Mouse (Mus musculus): Measurements from ENCODE around the gene Rtf2.

Gene Rtf2

DNA sequence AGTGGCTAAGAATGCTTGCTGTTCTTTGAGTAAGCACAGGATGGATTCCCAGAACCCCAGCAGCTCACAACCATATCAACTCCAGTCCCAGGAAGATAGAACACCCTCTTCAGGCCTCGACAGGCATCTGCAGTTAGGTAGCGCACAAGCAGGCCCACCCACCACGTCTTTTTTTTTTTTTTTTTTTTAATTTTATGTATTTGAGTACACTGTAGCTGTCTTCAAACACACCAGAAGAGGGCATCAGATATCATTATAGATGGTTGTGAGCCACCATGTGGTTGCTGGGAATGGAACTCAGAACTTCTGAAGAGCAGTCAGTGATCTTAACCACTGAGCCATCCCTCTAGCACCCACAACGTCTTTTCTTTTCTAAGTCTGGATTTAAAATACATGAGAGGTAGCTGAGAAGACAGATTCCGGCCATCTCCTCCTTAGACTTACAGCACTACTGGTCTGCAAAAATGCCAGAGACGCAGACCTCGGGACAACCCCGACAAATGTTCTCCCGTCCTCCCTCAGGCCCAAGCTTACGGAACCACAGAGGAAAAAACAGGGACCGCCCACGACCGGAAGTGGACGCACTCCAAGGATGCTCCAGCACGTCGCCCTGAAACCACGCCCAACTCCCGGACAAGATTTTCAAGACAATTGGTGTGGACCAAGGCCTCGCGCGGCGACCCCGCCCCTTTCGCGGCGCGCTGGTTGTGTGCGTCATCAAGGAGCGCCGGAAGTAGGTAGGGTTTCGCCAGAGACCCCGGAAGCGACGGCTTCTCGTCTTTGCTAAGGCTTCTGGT lies at the start of gene Rtf2:
Rtf2 (plus strand) TSS at position 714 of the 797 bp plus-strand sequence.
- DNase-seq = peak; percentile 100

DNA sequence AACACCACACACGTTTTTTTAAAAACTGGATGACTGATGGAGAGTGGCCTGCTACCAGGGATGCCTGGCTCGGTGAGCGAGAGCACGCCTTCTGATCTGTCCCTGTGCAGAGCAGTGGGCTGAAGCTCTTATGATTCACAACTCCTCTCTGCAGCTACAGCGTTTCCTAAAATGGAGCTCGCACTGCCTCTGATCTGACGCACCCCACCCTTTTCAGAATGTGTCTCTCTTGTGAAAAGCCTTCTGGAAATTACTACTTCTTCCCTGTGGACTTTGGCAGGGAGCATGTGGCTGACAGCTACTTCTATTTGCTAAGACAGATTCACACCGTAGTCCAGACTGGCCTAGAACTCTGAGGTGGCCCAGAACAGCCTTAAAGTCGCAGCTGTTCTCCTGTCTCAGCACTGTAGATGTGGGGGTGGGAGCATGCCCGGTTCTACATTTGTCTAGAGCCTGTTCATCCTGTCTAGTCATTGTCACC lies 48.3 kb upstream of the Rtf2 start:
- no peak for DNase-seq

DNA sequence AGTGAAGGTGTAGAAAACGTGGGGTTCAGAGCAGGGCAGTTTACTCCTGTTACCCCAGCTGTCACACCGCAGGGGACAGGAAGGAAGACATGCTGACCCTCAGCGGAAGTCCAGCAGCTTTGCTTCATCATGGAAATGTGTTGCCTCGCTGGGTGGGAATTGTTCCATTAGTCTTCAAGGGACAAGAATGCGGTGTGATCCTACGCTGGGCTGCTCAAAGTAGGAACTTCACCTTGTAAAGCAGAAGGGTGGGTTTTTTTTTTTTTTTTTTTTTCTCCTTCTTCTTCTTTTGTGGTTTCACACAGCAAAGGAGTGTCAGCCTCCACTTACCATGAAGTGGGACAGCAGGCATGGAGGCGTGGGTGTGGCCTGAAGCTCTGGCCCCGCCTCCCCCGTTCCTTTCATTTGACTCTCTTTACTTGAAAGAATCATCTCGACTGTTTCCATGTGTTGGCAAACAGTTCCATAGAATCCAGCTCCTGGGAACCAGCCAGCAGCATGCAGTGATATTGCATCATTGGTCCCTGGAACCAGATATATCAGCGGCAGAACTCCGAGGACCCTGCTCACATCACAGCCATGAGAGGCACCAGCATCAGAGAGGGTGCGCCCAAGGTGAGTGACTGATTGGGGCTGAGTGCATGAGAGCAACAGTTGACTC lies 46.8 kb upstream of the Rtf2 start, which contains the start of gene Cass4:
Cass4 (plus strand) TSS at position 404 of the 661 bp plus-strand sequence.
- DNase-seq = peak; percentile 26 to 46

DNA sequence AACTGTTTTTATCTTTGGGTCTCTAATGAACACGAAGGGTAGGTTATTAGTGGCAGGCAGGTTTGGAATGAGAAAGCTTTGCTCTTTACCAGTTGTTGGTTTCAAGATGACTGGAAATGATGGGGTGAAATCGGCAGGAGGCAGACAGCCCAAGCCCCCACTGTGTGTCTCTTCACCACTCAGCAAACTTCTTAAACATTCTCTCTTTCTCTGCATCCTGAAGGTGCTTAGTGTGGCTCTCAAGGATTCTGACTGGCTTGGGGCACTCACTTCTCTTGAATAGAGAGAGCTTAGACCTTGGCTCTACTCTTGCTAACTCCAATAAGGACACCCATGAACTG lies 46.3 kb upstream of the Rtf2 start:
- DNase-seq = no peak

DNA sequence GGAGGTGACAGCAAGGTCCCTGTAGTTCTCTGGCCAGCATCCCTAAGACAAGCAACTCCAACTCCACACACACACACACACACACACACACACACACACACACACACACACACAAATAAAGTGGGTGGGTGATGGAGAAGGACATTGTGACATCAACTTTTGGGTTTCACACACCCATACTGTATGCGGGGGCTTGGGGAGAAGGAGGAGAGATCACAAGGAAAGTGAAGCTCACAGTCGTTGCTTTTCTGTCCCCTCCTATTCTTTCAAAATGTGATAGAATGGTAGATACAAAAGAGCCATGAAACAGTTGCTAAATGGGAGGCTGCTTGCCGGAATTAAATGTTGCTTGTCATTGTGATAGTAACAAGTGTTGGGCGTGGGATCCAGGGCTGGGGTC lies 45.7 kb upstream of the Rtf2 start:
- DNase-seq = no peak

DNA sequence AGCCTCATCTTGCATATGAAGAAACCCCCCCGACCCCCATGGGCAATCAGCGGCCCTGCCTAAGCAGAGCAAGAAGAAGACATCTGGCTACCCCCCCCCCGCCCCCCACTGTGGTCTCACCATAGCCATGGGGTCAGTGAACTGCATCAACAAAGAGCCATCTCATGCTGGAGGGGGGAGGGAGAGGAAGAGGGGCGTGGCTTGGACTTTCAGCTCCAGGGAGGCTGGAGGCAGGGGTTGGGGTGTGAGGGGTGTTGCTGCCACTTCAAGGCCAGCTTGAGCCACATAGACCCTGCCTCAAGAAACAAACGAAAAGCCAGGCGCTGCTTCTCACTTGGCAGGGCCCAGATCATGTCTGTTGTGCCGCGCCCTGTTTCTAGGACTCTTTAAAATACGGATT lies 44.4 kb upstream of the Rtf2 start:
- DNase-seq = no peak

DNA sequence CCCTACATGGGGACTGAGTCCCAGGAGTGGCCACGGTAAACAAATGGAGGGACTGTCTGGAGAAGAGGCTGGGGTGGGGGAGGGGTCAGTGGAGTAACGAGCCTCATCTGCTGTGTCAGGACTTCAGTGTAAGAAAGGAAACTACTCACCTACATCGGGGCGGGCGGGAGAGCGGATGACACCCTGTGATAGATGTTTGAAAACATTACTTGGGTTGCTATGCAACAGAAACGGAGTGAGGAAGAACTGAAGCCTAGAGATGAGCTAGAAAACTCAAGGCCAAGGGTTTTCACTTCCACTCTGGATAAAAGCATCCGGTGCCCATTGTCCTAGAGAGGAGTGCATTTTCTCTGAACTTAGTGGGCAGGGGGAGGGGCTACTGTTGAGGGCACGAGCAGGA lies 40.5 kb upstream of the Rtf2 start:
- no peak for DNase-seq

DNA sequence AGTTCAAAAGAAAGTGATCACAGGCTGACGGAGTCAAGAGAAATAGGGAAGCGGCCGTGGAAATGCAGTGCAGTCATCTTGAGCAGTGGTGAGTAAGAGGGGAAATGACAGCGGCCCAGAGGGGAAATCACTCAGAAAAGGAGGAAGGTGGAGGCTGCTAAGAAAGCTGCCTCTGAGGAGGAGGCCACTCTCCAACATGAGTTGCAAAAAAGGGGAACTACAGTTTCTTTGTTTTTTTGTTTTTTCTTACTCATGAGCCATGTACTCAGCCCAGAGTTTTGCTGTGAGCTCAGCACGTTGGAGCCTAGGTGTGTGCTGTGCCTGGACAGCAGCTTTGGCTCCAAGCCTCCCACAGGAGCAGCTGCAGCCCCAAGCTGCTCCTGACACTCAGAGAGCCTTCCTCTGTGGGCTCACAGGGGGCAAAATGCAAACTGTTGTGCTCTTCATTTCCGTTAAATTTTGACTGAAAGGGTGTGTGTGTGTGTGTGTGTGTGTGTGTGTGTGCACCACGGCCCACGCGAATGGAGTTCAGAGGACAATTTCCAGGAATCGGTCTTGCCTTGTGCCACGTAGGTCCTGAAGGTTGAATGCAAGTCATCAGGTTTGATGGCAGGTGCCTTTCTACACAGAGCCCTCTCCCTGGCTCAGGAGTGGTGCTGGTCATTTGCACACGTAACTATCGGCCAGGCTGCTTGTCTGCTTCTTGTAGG lies 39.1 kb upstream of the Rtf2 start:
- no peak for DNase-seq

DNA sequence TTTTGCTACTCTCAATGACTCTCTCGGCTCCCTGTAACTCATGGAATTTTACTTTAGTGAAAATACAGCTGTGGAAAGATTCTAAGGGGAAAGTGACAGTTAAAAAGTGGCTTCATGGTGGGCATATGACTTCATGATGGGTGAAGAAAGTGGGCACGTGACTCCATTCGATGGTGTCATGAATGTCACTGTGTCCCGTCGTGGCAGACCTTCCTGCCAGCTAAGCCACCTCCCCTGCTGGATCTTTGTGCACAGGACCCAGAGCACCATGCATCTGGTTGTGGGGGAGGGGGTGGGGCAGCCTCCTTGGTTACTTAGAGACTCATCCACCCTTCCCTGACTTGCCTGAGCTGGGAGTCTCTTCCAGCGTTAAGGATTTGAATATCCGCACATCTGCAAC lies 36.1 kb upstream of the Rtf2 start:
- no peak for DNase-seq

DNA sequence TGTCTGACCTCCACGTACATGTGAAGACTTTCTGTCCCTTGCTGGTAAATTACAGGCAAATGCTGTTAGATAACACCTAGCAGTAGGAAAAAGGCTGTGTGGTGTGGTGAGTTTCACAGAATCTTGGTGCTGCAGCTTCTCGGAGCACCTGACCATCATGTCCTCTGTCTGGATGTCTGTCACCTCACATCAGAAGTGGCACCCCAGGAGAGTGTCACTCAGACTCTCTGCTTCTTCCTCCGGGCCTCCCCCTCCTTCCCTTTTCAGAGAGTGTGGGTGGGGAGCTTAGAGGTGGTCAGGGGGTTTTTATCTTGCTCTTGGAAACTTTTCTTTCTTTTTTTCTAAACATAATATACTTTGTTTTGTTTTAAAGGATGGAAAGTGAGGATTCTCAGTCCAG lies 35.3 kb upstream of the Rtf2 start:
- DNase-seq = no peak

DNA sequence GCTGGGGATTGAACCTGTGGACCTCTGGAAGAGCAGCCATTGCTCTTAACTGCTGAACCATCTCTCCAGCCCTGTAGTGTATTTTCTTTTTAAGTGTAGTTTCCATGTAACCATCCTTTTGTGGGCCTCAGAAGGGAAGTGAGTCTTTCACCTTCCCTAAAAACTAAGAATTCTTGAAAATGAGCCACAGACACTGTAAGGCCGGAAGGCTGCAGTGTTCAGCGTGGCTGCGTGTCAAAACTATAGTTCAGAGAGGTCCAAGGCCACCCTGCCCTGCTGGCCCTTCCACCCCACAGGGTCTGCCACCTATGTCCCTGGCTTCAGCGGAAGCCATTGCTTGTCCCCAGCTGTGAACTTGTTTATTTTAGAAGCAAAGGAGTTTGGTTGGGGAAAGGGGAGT lies 34.2 kb upstream of the Rtf2 start:
- DNase-seq = no peak

DNA sequence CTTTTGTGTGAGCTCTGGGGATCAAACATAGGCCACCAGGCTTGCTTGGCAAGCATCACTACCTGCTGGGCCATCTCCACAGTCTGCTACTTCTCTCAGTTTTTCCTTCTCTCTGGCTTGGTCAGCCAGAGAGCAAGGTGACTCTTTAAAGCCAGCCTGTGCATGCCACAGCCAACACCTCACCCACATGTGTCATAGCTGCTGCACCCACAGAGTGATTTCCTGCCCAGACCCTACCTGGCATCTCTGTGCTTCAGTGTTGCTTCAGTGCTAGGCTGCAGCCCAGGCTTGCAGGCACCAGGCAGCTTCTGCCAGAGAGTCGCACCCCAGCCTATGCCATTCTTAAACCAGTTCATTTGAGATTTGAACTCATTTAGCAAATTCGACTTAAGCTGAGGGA lies 32.9 kb upstream of the Rtf2 start:
- DNase-seq = no peak

DNA sequence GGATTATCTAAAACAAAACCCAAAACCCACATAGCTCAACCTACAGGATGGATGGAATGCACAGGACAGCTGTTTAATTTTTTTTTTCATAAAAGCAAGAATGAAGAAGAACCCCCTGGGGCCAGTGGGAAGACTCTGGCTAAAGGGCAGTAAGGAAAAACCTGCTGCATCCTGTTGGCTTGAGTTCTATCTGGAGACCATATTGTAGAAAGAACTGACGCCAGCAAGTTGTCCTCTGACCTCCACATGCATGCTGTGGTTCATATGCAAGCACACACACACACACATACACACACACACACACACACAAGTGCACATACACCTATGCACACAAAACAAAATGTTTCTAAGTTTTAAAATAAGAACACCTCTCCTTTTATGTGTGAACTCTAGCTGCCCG lies 29.7 kb upstream of the Rtf2 start:
- DNase-seq = no peak

DNA sequence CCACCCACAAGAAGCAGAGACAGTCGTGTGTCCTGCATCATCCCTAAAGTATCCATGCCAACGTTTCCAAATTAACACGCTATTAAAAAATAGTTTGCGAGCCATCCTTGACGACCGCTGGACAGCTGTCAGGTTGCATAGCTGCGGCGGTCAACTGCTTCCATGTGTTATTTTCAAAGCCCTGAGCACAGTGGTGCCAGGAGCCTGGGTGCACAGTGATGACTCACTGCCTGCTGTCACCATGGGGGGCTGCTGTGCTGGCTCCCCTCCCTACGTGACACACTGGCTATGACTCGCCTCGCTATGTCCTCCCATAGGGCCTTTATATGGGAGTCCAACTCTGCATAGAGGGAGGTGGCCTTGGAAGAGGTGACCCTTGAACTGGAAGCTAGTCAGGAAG lies 29.3 kb upstream of the Rtf2 start:
- peak; percentile 20 to 31 for DNase-seq

DNA sequence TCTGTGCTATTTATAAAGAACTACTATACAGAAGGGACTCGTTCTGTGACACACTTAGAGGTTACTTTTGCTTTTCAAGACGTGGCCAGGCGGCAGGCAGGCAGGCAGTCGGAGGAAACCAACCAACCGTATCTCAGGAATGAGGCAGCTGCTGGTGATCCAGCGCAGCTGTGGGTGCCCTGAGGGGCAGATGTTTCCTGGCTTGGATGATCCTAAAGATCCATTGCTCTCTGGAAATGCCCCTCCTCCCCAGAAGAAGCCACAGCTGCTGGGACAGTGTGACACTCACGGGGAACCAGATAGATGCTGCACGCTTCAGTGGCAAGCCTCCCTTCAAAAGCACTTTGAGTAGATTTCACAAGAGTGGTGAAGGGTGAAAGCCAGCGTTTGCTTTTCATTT lies 27.9 kb upstream of the Rtf2 start:
- DNase-seq = no peak

DNA sequence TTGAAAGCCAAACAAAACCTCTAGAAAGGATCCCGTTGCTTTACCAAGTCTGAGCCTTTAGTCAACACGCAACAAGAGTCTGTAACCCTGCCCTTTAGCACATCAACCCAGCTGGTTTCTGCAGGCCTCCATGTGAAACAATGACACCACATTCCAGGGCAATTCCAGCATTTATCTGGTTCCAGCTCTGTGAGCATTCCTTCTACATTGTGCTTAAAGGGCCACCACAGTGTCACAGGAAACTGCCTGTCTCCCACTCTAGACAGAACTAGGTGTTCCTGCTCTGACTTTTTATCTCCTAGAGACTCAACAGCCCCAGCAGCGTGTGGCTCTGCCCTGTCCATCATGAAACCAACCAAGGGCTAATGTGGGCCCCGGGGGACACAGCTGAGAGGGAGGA lies 27.1 kb upstream of the Rtf2 start:
- DNase-seq = no peak

DNA sequence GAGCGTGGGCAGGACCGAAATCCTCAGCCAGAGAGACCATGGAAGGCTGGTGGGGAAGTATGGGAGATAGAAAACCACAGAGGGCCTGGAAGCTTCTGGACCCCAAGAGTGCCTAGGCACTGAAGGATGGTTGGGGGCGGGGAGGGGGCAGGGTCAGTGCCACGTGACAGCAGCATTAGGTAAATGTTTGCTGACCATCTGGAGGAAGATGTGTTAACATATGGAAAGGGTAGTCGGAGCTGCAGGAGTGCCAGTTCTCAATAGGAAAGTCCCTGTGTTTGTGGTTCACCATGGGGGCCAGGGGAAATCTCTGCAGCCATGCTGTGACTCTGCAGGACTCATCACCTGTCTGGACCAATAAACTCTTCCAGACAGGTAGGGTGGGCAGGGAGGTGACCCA lies 26.5 kb upstream of the Rtf2 start:
- DNase-seq = no peak

DNA sequence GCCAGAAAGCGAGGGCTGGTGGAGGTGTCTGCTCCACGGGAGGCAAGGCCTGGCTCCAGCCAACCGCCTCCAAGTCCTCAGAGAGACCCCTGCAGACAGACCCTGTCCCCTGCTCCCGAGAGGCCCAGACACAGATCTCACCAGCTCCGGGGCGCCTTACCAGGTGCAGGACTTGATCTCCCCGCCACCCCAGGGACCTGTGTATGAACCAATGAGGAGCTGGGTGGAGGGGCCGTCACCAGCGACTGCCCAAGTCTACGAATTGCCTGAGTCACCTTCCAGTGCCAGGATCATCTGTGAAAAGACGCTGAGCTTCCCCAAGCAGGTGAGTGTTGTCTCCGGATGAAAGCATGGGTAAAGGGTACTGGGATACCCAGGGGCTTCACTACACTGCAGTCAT lies 24.1 kb upstream of the Rtf2 start:
- DNase-seq = no peak

DNA sequence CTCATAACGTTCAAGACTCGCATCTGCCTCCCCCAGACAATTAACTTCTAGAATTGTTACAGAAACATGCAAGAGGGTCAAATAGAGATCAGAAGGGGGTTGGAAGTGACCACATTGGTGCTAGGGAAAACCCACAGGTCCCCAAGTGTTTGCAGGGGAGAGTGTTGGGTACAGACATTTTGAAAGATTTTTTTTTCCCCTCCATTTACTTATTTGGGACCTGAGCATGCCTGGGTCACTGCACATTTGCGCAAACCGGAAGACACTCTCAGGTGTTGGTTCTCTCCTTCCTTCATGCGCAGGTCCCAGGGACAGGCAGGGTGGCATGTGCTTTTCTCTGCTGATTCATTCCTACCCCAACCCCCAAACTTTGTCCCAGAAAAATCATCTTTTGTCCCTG lies 23.5 kb upstream of the Rtf2 start:
- DNase-seq = no peak

DNA sequence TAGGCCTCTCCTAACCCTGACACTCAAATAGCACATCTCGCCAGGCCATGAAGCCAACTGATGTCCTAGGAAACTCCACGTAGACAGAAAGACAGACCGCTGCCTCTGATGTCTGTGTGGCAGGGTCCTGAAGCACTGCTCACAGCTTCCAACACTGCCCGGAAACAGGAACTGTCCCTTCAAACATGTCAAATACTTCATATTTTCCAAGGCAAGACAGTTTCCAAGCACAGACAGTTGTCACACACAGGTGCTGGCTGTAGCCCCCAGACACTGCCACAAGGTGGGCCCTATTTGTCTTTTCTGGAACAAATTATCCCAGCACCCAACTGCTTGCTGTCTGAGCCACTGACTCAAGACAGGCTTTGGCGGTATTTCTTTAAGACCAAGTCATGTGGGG lies 22.1 kb upstream of the Rtf2 start:
- DNase-seq = no peak

DNA sequence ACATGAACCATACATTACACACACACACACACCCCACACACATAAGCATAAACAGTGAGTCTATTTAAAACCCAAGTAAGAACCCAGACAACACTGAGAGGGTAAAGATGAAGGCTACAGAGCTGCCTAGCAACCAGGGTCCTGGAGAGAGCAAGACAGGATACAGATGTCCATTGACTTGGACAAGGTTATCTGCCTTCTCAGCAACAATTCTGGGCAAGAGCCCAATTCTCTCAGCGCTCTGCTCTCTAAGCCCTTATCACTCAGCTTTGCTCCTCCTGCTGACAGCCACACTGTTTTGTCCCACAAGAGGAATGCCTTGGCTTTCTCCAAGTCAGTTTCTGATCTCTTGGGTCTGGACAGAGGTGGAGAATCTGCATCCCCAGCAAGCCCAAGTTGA lies 9.7 kb upstream of the Rtf2 start:
- no peak for DNase-seq

DNA sequence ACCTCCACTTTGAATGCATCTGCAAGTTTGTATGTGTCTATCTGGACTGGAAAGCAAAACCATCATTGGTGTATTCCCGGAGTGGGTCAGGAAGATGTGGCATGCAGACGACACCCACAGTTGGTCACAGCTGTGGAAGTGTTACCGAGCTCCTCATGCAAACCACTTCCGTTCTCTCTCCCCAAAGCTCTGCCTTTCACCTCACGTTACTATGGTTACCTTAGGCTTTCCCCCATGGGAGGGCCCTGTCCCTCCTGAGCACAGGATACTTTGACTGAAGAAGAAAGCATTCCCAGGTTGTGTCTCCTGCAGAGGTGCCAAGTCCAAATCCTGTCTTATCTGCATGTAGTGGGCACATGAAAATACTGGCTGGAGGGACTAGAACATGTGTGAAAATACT lies 6.6 kb upstream of the Rtf2 start:
- no peak for DNase-seq

DNA sequence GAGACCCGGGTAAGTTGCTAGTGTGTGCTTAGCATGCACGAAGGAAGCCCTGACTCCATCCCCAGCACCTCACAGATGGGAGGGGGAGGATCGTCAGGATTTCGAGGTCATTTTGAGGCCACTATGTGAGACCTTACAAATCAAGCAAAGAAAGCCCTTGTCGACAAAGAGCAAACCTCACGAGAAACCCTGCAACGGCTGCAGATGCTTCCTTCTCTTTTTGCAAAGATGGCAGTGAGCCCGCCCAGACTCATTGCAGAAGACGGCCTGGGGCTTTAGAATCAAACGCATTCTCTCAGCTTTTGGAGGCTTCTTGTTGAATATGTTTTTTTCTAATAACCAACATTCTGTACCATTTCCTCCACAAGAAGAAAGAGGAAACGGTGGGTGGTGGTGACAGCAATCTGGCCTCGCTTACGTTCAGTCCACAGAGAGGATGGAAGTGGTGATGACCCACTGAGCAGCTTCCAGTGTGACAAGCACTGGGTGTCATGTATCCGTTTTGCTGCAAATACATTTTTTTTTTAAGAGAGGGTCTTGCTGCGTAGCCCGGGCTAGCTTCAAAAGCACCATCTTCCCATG lies 2.9 kb upstream of the Rtf2 start:
- no peak for DNase-seq

DNA sequence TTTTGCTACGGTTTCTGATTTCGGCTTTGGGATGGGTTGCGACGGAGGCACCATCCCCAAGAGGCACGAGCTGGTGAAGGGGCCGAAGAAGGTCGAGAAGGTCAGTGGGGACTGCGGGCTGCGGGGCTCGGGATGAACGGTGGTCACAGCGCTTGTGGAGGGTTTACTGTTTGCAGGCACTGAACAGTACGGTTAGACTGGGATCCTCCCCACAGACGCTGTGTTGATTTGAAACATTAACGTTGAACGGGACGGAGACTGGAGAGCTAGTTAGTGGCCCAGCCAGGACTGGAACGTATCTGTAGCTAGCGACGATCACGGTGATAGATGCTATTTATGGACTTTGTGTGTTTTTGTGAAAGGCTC lies 267 bp downstream of the Rtf2 start:
- no peak for DNase-seq

Measured in cerebellum, postnatal 10 days (tissue).